Mouse (Mus musculus) left cerebral cortex, postnatal 36 days (tissue): ENCODE measurements around the gene Ahnak. TPM values are rescaled to one million over a fixed set of nuclear protein-coding genes. Genes with fewer than 3 reads are reported as not detected.

Experiments used
- DNase-seq, 2 experiments: peaks; one replicate each; pipeline ENCODE4 v3.0.0; 2021 to 2022; ENCODE audit warnings: low spot score in 2 of 2, mixed read lengths in 1 of 2
- intact Hi-C: fragments of 180-260 bp; cut with DNase I; formaldehyde crosslinking; loops from one replicate; pipeline ENCODE4 v1.15.1; 2025
- total RNA-seq, 2 experiments: library from RNA; stranded (reverse); gene quantifications; 2 replicates each; pipeline ENCODE4 v1.2.3; 2021

Gene Ahnak
- total RNA-seq, 2 experiments from 2014 or later = 16.6 to 32.1 TPM

DNA sequence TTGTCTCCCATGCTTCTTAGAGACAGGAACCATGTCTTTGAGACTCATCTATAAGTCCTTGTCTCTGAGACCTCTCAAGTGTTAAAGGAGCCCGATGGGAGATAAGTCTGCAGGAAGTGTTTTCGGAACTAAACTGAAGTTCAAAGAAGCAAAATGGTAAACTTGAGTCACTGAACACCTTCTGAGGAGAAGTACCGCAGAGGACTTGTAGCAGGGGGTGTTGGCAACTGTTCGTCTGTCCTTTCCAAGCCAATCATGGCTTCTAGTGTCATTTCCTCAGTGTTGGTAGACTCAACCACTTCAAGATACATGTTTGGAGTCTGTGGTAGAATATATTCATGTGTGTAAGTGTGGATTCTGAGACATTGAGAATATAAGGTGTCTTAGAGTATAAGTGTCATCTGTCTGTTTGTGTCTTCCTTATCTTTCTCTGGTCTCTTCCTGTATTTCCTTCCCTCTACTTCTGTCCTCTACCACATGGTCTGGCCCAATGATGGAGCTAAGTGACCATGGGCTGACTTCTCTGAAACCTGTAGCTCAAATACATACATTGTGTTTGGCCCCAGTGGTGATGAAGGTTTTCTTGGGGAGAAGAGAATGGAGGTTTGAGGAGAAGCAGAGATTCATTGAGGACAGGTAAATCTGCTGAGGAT, 66.7 kb downstream of the Ahnak start:
- intact Hi-C loops = no loop called here
- no peak for DNase-seq

DNA sequence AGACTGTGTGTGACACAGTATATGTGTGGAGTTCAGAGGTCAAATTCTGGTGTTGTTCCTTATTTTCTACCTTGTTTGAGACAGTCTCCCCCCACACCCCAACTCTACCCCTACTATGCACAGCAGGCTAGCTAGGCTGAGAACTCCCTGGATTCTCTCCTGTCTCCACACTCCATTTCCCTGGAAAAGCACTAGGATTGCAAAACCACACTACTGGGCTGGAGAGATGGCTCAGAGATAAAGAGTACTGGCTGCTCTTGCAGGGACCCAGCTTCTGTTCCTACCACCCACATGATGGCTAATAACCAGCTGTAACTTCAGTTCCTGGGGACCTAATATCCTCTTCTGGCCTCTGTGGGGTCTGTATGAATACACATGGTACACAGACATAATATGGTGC, 68.6 kb downstream of the Ahnak start:
- intact Hi-C loops = no loop called here
- no peak for DNase-seq

DNA sequence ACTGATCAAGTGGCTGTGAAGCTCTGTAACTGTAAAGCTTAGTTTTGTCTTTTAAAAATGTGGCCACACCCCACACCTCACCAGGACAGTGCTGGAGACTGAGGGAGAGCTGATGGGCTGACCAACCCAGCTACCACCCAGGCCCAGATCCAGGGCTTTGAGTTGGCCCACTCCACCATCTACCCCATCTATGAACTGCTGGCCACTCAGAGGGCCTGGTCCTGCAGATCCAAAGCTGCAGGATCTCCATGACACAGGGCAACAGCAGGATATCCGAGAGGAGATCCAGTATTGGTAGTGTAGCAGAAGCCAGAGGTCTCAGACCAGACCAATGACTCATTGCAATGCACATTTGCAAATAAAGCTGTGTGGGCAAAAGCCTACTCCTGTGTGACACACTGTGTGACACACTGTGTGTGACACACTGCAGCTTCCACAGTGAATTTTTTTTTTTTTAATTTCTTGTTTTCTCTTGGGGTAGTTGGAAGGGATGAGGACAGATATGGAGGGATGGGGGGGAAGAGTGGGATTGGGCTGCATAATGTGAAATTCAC, 69.3 kb downstream of the Ahnak start:
- DNase-seq = no peak
- intact Hi-C loops = no loop called here

DNA sequence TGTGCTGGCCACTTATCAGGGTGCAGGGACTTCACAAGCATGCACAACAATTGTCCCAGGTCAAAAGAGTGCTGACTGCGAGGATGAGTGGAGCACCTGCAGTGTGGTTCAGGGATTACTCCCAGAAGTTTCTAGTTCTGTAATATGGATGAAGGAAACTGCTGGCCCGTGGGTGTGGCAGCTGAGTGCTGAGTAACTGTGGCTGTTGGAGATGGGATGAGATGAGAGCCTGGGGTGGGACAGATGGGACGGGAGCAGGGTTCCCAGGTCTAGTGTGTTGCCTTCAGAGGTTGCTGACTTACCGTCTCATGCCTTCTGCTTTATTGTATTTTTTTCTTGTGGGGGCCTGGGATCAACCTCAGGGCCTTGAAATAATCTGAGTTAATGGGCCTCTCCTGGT, 69.9 kb downstream of the Ahnak start:
- no peak for DNase-seq
- intact Hi-C loops = no loop called here

DNA sequence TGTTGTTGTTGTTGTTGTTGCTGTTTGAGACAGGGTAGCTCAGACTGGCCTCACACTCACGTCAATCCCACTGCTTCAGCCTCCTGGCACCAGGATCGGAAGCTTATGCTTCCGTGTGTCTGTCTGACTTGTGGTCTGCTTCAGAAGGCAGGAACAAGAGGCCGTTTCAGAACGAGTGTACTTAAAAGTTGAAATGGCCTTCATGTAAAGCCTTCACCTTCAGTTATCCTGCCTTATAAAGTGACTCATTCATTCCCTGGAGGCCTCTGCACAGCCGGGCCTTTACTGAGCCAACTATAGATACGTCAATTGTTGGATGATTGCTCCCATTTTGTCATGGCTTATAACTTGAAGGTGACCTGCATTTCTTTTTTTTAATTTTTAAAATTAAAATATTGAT, 70.3 kb downstream of the Ahnak start:
- no peak for DNase-seq
- intact Hi-C loops = no loop called here

DNA sequence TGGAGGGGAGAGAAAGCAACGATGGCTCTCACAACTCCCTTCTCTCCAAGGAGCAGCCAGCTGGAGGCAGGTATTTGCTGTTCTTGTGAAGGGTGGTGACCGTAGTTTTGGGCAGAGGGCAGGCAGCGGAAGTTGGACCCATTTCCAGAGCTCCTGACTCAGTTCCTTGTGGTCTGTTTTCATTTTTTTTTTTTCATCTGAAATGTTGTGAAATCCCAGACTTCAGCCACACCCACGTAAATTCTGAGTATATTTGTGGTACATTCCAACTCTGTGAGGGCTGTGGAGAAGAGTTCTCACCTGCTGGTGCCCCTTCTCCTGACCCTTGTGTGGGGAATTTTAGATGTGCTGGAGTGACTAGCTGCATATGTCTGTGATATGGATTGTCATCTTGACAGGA, 71.0 kb downstream of the Ahnak start:
- DNase-seq = no peak
- intact Hi-C loops = no loop called here

DNA sequence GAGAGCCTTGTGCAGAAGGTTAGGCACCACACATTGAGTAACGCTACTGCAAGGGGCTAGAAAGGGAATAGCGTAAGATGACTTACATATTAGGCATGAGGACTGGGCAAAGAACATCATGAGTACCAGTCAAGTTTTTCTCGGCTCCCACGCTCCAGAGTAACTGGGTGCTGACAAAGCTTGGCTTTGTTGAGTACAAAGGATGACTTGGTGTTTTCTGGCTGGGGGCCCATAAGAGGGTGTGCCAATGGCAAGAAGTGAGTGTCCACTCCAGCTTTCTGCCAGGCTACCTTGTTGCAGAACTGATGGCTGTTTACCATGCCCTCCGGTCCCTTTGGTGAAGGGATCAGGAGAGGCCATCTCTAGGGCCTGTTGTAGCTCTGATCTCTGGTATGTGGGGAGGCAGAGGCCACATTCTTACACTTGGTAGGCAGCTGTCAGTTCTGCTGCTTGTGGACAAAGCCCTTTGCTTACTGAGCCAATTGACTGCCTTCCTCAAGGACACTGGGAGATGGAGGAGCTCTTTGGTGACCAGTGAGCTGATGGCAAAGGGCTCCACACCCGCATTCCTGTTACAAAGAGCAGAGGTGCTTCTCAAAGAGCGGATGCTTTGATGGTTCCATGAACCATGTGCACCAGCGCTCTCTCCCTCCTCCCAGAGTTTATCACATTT, 72.3 kb downstream of the Ahnak start:
- no peak for DNase-seq
- intact Hi-C loops = no loop called here

DNA sequence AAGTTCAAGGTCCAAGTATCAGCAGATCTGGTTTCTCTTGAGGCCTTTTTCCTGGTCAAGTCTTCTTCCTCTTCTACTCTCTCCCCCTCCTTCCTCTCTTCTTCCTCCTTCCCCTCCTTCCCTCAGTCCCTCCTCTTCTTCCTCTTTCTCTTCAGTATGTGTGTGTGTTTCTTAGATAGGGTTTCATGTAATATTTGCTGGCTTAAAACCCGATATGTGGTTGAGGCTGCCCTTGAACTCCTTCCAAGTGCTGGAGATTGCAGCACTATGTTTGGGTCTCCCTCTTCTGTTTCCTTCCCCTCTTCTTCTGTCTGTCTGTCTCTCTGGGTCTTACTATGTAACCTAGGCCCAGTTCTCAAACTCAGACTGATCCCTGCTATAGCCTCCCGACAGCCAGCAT, 73.7 kb downstream of the Ahnak start:
- intact Hi-C loops = no loop called here
- DNase-seq = no peak

DNA sequence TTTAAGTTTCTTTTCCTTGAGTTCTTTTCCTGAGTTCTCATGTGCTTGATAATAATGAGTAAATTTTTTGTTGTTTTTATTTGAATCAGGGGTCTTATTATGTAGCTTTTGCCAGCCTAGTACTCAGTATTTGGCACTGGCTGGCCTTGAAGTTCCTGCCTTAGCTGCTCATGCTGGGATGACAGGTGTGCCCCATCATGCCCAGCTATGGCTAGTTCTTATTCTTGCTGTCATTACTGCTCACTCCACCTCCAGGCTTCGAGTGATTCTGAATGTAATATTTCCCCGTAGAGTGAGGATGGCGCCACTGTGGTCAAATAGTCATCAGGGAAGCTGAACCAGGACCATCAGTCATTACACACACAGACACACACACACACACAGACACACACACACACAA, 74.7 kb downstream of the Ahnak start:
- intact Hi-C loops = no loop called here
- DNase-seq = no peak

DNA sequence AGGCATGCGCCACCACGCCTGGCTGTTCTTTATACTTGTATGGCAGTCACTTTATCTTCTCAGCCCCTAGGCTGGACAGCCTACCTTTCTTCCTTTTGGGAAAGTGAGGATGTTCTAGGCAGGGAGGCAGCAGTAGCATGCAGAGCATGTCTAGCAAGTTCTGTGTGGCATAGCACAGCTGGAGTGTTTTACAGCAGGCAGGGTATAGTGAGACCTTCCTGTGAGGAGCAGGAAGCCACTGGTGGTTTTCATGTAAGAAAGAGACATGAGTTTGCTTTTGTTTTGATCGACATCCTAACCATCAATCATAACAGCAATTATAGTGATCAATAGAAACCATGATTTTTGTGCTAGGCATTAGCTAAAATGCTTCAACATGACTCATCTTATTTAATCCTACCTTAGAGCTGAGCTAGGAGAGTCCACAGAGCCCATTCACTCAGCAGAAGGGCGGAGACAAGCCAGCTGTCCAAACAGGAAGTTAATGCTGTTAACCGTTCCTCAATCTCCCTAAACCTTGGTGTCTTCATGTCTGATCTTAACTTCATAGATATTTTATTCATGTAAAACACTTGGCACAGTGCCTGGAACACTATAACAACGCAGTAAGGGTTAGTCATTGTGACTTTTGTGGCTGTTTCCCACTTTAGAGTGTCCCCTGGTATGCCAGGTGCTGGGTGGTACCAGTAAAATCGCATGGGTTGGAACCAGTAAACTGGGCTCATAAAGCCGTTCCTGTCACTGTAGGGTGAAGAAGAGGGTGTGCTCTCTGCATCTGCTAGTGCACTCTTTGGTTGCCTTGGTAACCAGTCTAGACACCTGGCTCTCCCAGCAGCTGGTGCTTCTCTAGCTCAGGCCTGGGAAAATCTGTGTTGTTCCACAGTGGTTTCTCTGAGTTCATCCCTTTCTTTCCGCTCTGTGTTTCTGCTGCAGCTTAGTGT, 76.8 kb downstream of the Ahnak start:
- DNase-seq = peak; percentile 17 to 24
- intact Hi-C loops = no loop called here

DNA sequence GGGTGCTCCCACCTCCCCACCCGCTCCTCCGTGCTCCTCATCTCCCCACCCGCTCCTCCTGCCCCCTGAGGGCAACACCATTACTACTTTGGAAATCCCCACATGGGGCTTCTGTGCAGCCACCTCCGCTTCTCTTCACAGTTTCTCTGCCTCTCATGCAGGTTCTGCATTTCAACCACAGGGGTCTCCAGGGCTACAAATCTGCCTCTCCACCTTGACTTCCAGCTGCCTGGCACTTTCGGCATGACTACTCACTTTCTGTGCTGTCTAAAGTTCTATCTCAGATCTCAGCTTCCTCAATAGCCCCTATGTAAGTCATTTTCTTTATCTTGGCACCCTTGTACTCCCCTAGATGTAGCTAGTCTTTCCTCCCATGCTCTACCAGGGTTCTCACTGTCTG, 78.2 kb downstream of the Ahnak start:
- intact Hi-C loops = no loop called here
- DNase-seq = no peak

DNA sequence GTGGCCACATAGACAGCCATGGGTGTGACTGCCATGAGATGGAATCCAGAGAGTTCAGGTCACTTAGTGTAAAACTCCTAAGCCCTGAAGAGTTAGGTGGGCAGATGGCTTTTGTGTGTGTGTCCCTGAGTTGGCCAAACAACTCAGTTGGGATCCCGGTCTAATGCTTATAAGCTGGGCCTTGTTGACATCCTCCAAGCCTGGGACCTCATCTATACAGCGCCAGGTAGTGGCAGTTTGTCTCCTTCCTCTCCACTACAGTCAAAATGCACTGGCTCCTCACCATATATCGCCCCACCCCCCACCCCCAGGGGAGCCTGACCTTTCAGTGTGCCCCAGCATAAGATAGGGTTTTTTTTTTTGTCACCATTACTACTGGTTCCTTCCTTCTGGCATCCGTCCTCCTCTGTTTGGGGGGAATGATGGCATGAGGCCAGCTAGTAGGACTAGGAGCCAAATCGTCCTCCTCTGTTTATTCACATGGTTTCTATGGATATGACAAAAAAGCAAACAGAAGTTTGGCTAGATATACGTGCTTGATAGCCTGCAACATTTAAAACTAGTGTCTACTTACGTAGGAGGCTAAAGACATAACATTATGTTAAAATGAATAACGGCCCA, 80.7 kb downstream of the Ahnak start:
- no peak for DNase-seq
- intact Hi-C loops = no loop called here

DNA sequence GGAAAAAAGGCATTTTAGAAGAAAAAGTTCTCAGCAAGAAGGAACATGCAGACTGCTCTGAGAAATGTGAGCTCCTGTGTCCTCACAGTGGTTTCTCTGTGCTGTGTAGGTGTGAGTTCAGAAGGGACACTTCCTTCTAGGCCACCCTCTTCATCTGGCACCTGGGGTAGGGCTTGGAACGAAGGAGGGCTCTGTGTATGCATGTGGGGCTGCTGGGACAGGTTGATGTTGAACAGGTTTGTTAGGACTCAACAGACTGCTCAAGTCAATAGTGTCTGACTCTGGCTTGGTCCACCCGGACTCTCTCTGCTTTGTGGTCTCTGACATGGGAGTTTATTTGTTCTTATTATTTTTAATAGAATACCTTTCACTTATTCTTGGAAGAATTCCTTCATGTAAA, 81.2 kb downstream of the Ahnak start:
- no peak for DNase-seq
- intact Hi-C loops = no loop called here

DNA sequence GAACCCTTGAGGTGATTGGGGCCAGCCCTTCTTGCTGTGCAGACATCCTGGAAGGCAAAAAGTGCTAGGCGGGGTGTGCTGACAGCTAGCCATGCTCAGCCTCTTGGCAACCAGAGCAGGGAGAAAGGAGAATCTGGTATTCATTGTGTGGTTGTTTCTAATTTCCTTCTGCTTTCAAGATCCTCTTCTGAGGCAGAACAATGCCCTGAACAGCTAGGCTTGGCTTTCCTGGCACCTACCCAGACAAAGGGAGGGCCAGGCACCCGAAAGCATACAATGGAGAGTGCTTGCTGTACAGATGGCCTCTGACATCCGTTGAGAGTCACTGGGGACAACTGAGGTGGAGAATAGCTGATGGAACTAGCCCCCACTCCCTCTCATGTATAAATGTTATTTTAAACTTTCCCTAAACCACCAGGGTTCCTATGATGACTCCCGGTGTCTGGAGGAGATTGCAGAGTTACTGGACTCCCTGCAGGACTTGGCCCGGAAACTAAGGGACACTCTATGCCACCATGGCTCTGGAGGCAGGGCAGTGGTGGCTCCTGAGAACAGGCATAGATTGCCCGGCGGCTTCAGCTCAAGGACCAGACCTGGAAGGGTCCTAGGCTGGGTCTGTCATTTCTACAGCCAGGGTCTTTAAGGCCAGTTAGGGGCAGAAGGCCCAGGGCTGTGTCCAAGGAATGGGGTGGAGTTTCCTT, 82.5 kb downstream of the Ahnak start:
- peak; percentile 19 to 27 for DNase-seq
- intact Hi-C loops = no loop called here

DNA sequence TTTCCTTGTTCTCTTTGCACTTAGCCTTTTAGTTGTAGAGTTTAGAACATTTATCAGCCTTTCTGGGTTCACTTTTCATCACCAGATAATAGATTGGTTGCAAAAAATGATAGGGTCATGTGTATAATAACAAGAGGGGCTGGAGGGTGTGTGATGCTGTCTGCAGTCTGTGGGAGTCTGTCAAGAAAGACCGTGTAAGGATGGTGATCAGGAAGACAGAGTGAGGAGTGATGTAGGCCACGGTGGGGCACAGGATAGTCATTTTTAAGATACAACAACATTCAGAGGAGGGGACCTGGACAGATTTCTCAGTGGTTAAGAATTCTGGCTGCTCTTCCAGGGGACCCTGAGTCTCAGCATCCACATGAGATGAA, 83.1 kb downstream of the Ahnak start:
- DNase-seq = no peak
- intact Hi-C loops = no loop called here

DNA sequence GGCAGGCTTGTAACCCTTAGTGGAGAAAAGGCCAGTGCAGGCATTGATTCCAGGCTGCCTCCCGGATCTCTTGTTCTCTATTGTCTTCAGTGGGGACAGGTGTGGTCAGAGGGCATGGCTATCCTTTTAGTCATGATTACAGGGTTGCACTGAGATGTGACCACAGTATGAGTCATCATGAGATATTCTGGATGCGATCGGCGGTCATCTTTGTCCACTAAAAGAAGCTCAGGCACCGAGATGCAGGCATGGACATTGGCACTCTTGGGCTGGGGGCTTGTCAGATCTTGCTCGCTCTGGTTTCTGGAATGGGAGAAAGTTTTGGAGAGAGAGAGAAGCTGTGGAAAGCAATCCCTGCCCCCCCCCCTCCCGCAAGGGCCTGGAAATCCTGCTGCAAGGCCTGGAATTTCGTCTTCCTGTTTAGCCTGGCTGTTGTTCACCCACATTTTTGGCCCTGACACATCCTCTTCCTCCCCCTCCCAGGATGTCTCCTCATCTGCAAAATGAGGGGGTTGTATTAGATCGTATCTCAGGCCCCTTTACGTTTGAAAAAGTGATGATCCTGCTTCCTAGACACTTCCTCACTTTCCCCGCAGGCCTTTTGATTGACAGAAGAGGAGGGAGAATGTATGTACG, 84.8 kb downstream of the Ahnak start:
- intact Hi-C loops = no loop called here

DNA sequence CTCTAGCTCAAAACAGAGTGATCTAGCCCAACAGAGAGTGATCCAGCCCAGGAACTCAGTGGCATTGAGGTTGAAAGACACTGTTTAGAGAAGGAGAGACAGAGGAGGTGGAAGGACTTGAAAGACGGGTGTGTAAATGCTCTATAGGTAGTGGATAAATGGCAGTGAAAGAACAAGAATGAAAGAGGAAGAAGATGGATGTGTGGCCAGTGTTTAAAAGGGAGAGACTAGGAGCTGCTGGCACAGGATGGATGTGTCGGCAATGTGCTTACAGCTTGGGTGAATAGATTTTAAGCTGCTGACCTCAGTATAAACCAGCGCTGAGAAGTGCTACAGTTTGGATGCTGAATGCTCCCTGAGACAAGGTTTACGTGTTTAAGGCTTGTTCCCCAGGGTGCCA, 85.3 kb downstream of the Ahnak start:
- intact Hi-C loops = no loop called here
- DNase-seq = no peak

More for the DNA sequence above, 84.8 kb downstream of the Ahnak start:
- no peak for DNase-seq

DNA sequence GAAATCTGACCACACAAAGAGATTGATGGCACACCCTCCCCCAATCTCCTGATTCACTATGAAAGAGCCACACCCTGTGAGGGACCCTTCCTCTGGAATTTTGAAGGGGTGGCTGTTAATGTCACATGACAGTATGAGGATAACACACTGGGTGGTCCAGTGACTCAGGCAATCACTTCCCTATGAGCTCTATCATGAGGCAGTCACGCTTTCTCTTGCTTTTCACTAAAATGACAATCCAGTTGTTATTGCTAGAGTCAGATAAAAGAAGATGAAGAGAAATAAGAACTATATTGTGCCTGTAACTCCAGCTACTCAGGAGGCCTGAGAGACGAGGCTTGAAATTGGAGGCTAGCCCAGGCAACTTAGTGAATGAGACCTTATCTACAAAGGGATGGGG, 86.5 kb downstream of the Ahnak start:
- intact Hi-C loops = no loop called here
- DNase-seq = no peak

DNA sequence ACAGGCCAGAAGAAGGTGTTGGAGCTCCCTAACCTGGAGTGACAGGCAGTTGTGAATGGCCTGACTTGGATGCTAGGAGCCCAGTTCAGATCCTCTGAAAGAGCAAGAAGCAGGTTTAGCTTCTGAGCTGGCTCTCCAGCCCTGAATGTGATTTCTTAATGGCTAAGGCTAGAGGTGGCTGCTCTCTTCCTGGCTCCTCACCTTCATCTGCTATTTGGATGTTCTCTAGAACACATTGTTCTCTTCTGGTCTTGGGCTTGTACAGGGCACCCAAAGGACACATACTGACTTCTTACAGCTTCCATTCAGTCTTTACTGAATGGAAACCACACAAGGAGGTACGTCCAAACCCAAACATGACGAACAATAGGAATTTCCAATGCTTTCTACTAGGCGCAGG, 87.0 kb downstream of the Ahnak start:
- no peak for DNase-seq
- intact Hi-C loops = no loop called here
